Mouse (Mus musculus): ENCODE measurements around the gene 6030468B19Rik.

GRCm38 (mm10) chr11:117803166-117803688, 5.8 kb downstream of the 6030468B19Rik start:
- TF ChIP-seq CTCF (IDR thresholded peaks at IDR 0.05; ENCODE audit: low read depth) (no peak), EP300 (IDR thresholded peaks at IDR 0.05; ENCODE audit: low read depth) (no peak)

All from liver, embryonic 14.5 days (tissue).